Mouse (Mus musculus): ENCODE measurements around the gene Gtf2ird2. TPM values are rescaled to one million over a fixed set of nuclear protein-coding genes. Genes with fewer than 3 reads are reported as not detected.

The Gtf2ird2 gene
- polyA plus RNA-seq, 1 experiment from 2014 or later: 2.9 TPM

DNA sequence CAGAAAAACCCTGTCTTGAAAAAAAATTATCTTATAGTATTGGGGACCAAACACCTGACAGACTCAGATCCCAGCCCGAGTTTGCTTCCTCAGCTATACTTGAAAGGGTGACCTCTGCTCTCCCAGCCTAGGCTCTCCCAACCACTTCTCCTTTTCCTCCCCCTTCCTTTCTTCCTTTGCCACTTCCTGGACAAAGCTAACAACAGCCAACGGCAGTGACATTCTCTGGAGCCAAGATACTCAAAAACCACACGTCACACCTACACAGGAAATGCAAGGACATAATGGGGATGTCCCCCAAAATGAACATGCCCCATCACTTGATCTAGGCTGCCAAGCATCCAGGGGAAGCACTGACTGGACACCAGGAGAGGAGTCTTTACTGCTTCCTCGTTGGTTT lies 74.6 kb downstream of the Gtf2ird2 start:
- 60% methylated on average over 4 of the region's 4 CpGs for WGBS
- Histone ChIP-seq H3K36me3 (ENCODE audit: control insufficient read depth, insufficient read depth) (peaks cover 88% of the 10 kb centered on the region), H3K27ac (ENCODE audit: low read depth, low read length) (no peak overlapping the region), H3K4me1 (replicated peaks; ENCODE audit: control insufficient read depth, insufficient read depth, low read length) (no peaks in the 10 kb centered on the region), H3K9ac (ENCODE audit: low read depth, low read length) (no peak overlapping the region), H3K27me3 (replicated peaks; ENCODE audit: control insufficient read depth, insufficient read depth, low read length) (no peaks in the 10 kb centered on the region), H3K4me3 (ENCODE audit: low read depth, low read length) (no peak overlapping the region), H3K4me2 (replicated peaks; ENCODE audit: low read depth) (no peak overlapping the region), H3K9me3 (ENCODE audit: control insufficient read depth) (no peaks in the 10 kb centered on the region)
- TF ChIP-seq CTCF (IDR thresholded peaks at IDR 0.05; ENCODE audit: low read depth): no peak
- no peak for ATAC-seq

- Histone ChIP-seq H3K9ac (ENCODE audit: low read depth, low read length) (no peak overlapping the region), H3K27ac (ENCODE audit: low read depth, low read length) (no peak overlapping the region), H3K36me3 (ENCODE audit: control insufficient read depth, insufficient read depth) (peaks cover 89% of the 10 kb centered on the region), H3K4me1 (replicated peaks; ENCODE audit: control insufficient read depth, insufficient read depth, low read length) (no peaks in the 10 kb centered on the region), H3K4me3 (ENCODE audit: low read depth, low read length) (no peak overlapping the region), H3K9me3 (ENCODE audit: control insufficient read depth) (no peaks in the 10 kb centered on the region), H3K27me3 (replicated peaks; ENCODE audit: control insufficient read depth, insufficient read depth, low read length) (no peaks in the 10 kb centered on the region), H3K4me2 (replicated peaks; ENCODE audit: low read depth) (no peak overlapping the region)
- 93% methylated on average over 2 of the region's 2 CpGs for whole genome bisulfite sequencing
- no peak for TF ChIP-seq CTCF (IDR thresholded peaks at IDR 0.05; ENCODE audit: low read depth)
- no peak for ATAC-seq
These were observed 75.1 kb downstream of the Gtf2ird2 start for GRCm38 (mm10) chr5:134258934-134259333.

GRCm38 (mm10) chr5:134260001-134260636 lies 76.3 kb downstream of the Gtf2ird2 start:
- Histone ChIP-seq H3K4me2 (replicated peaks; ENCODE audit: low read depth) (no peak overlapping the region), H3K36me3 (ENCODE audit: control insufficient read depth, insufficient read depth) (peaks cover 88% of the 10 kb centered on the region), H3K9ac (ENCODE audit: low read depth, low read length) (no peak overlapping the region), H3K9me3 (ENCODE audit: control insufficient read depth) (no peaks in the 10 kb centered on the region), H3K27ac (ENCODE audit: low read depth, low read length) (peak overlapping the region; percentile 41; the same call in 1 of the 2 replicates), H3K4me3 (ENCODE audit: low read depth, low read length) (no peak overlapping the region), H3K4me1 (replicated peaks; ENCODE audit: control insufficient read depth, insufficient read depth, low read length) (no peaks in the 10 kb centered on the region), H3K27me3 (replicated peaks; ENCODE audit: control insufficient read depth, insufficient read depth, low read length) (no peaks in the 10 kb centered on the region)
- 92% methylated on average over 9 of the region's 9 CpGs for WGBS
- no peak for TF ChIP-seq CTCF (IDR thresholded peaks at IDR 0.05; ENCODE audit: low read depth)
- no peak for ATAC-seq

- WGBS: 90% methylated on average over 2 of the region's 2 CpGs
- peaks cover 94% of the 10 kb centered on the region for H3K36me3 ChIP-seq (ENCODE audit: control insufficient read depth, insufficient read depth)
- ATAC-seq: no peak
These were observed 82.1 kb downstream of the Gtf2ird2 start for GRCm38 (mm10) chr5:134265890-134266289.

DNA sequence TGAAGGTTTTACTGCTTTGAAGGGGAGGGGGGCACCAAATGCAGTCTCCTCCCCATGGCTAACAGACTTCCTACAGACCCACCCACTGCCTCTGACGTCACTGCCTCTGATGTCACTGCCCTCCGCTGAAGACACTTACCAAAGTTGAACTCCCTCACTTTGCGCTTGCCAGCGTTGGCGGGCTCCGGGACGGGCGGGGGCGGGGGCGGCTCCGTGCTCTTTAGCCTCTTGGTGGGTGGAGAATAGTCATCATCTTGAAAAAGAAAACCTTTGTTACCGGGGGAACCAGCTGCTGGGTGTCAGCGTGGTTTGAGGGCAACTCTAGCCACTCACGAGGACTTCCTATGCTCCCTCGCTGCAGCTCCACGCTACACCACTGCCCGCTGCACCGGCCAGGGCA lies 82.6 kb downstream of the Gtf2ird2 start:
- 0 out of 2 replicates have a peak overlapping the region, but pooled peaks have one; percentile 7 for H3K9ac ChIP-seq (ENCODE audit: low read depth, low read length)
- H3K36me3 ChIP-seq (ENCODE audit: control insufficient read depth, insufficient read depth): peaks cover 94% of the 10 kb centered on the region
- H3K9me3 ChIP-seq (ENCODE audit: control insufficient read depth): no peaks in the 10 kb centered on the region
- H3K4me2 ChIP-seq (replicated peaks; ENCODE audit: low read depth): no peak overlapping the region
- WGBS: 82% methylated on average over 18 of the region's 18 CpGs
- H3K4me3 ChIP-seq (ENCODE audit: low read depth, low read length): no peak overlapping the region
- no peak for TF ChIP-seq CTCF (IDR thresholded peaks at IDR 0.05; ENCODE audit: low read depth)
- H3K4me1 ChIP-seq (replicated peaks; ENCODE audit: control insufficient read depth, insufficient read depth, low read length): no peaks in the 10 kb centered on the region
- H3K27me3 ChIP-seq (replicated peaks; ENCODE audit: control insufficient read depth, insufficient read depth, low read length): no peaks in the 10 kb centered on the region
- H3K27ac ChIP-seq (ENCODE audit: low read depth, low read length): no peak overlapping the region
- ATAC-seq: no peak

More at GRCm38 (mm10) chr5:134265890-134266289, 82.1 kb downstream of the Gtf2ird2 start:
- Histone ChIP-seq H3K9me3 (ENCODE audit: control insufficient read depth) (no peaks in the 10 kb centered on the region), H3K27me3 (replicated peaks; ENCODE audit: control insufficient read depth, insufficient read depth, low read length) (no peaks in the 10 kb centered on the region), H3K4me1 (replicated peaks; ENCODE audit: control insufficient read depth, insufficient read depth, low read length) (no peaks in the 10 kb centered on the region), H3K4me2 (replicated peaks; ENCODE audit: low read depth) (no peak overlapping the region), H3K9ac (ENCODE audit: low read depth, low read length) (no peak overlapping the region), H3K27ac (ENCODE audit: low read depth, low read length) (no peak overlapping the region), H3K4me3 (ENCODE audit: low read depth, low read length) (no peak overlapping the region)
- no peak for TF ChIP-seq CTCF (IDR thresholded peaks at IDR 0.05; ENCODE audit: low read depth)

GRCm38 (mm10) chr5:134268751-134269150 lies 84.9 kb downstream of the Gtf2ird2 start:
- no peak overlapping the region for H3K4me3 ChIP-seq (ENCODE audit: low read depth, low read length)
- no peak overlapping the region for H3K27ac ChIP-seq (ENCODE audit: low read depth, low read length)
- H3K4me1 ChIP-seq (replicated peaks; ENCODE audit: control insufficient read depth, insufficient read depth, low read length): no peaks in the 10 kb centered on the region
- no peak overlapping the region for H3K4me2 ChIP-seq (replicated peaks; ENCODE audit: low read depth)
- H3K27me3 ChIP-seq (replicated peaks; ENCODE audit: control insufficient read depth, insufficient read depth, low read length): no peaks in the 10 kb centered on the region
- H3K9me3 ChIP-seq (ENCODE audit: control insufficient read depth): no peaks in the 10 kb centered on the region
- no peak overlapping the region for H3K9ac ChIP-seq (ENCODE audit: low read depth, low read length)
- peaks cover 92% of the 10 kb centered on the region for H3K36me3 ChIP-seq (ENCODE audit: control insufficient read depth, insufficient read depth)
- 89% methylated on average over 8 of the region's 8 CpGs for WGBS
- no peak for TF ChIP-seq CTCF (IDR thresholded peaks at IDR 0.05; ENCODE audit: low read depth)
- no peak for ATAC-seq

Data from intestine, postnatal 0 days (tissue).